Mouse (Mus musculus) stomach, adult 2 months (tissue): ENCODE results near the gene AI182371. TPM values are rescaled to one million over a fixed set of nuclear protein-coding genes. Genes with fewer than 3 reads are reported as not detected.

Source experiments
- polyA plus RNA-seq: library from polyadenylated mRNA; depleted of rRNA; stranded (reverse); fragments of >200 nt; gene quantifications from 2 replicates; pipeline ENCODE4 v1.2.3, GENCODE M21; 2012; rRNA removed

AI182371 gene
- polyA plus RNA-seq = 0.13 TPM in 1 of 2 replicates, not detected in the other

DNA sequence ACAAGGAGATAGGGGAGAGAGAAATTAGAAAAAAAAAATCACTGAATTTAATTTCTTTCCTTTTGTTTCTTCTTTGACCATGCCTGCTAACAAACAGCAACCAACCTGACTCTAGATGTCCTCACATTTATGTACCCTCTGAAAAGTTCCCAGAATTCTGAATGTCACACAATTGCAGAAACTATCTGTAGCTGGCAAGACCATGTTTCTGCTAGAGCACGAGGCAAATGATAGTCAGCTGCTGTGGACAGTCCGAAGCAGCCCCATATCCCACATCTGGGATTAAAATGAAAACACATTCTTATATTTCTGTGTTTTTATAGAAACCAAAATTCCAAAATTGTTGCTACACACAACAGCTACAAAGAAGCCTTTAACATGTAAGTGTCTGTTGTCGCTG is at the start of gene AI182371:
Gene AI182371, minus strand, starts transcription at position 101 of the 400 bp plus-strand sequence.

DNA sequence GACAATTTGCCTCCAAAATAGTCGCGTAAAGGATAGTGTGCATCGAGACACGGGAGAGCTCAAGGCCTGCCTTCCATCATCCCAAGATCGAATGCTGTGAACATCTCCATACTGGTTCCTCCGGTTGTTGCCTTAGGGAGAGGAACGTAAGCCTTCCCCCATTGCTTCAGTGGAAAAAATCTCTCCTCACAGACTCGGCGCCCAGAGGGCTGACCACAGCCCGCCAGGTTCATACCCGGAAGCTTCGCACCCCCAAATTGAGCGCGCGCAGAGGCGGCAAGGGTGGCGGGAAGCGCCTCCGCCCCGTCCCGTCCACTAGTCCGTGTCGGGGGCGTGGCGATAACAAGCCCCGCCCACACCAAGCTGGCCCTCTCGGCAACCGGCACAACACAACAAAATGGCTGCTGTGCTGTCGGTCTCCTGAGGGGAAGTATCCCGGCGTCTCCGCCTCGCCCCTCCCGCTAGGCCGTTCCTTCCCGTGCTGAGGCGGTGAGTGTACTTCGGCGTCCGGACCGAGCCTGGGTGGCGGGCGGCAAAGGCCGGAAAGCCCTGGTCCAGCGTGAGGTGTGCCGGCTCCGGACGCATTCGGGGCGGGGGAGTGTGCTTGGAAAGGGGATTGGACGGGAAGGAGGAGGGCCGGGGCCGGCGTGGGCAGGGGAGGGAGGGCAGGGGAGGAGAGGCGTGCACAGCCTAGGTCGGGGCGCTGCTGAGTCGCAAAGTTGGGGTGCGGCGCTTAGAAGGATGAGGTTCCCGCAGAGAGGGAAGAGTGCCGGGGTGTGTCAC is 8.0 kb upstream of the AI182371 start, which contains the start of gene Cntrl:
Gene Cntrl, plus strand, starts transcription at position 352 of the 783 bp plus-strand sequence.

DNA sequence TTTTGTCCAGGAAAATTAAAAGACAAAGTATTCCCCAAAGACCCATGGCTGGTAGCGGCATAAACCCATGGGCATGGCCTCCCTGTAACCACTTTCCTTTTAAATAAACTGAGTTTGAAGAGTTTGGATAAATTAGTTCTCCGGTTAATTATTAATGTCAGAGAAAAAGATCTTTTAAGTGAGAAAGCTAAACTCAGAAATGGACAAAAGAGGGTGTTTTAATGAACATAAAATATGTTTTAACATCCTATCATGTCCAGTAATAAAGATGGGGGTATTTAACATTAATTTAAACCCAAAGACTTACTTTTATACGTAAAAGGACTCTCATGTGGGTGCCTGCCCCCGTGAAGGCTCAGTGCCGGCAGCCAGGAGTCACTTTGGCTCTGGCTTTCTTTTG is 40.0 kb downstream of the AI182371 start, which contains the start of gene Hc:
Gene Hc, minus strand, starts transcription at position 101 of the 400 bp plus-strand sequence.

Other genes starting within 250 kb of the AI182371 start
- 6.6 and 10.9 TPM in 2 replicates for gene Cutal, start 227.1 kb downstream of the AI182371 start, polyA plus RNA-seq
- 2.6 and 2.7 TPM in 2 replicates for gene Psmd5, start 226.6 kb downstream of the AI182371 start, polyA plus RNA-seq
- 0.53 and 0.58 TPM in 2 replicates for gene Phf19, start 187.5 kb downstream of the AI182371 start, polyA plus RNA-seq
- 1.3 and 1.6 TPM in 2 replicates for gene Traf1, start 139.8 kb downstream of the AI182371 start, polyA plus RNA-seq
- gene Hc, start 40.1 kb downstream of the AI182371 start, polyA plus RNA-seq = not detected in 2 replicates
- gene Cntrl, start 7.9 kb upstream of the AI182371 start, polyA plus RNA-seq = 1.9 and 3.3 TPM in 2 replicates
- 660 and 1,241 TPM in 2 replicates for gene Rab14, start 99.6 kb upstream of the AI182371 start, polyA plus RNA-seq
- gene Gsn, start 154.8 kb upstream of the AI182371 start, polyA plus RNA-seq = 620 and 814 TPM in 2 replicates
- 5.4 and 6.9 TPM in 2 replicates for gene Stom, start 235.4 kb upstream of the AI182371 start, polyA plus RNA-seq